Mouse (Mus musculus): ENCODE results near the gene Mylip. TPM values are rescaled to one million over a fixed set of nuclear protein-coding genes. Genes with fewer than 3 reads are reported as not detected.

Mylip gene
- 6.5 and 7.3 TPM in 2 replicates for polyA plus RNA-seq (2015; fragmentation: Nextera tagmentation; extraction: Ambion mirVana)

DNA sequence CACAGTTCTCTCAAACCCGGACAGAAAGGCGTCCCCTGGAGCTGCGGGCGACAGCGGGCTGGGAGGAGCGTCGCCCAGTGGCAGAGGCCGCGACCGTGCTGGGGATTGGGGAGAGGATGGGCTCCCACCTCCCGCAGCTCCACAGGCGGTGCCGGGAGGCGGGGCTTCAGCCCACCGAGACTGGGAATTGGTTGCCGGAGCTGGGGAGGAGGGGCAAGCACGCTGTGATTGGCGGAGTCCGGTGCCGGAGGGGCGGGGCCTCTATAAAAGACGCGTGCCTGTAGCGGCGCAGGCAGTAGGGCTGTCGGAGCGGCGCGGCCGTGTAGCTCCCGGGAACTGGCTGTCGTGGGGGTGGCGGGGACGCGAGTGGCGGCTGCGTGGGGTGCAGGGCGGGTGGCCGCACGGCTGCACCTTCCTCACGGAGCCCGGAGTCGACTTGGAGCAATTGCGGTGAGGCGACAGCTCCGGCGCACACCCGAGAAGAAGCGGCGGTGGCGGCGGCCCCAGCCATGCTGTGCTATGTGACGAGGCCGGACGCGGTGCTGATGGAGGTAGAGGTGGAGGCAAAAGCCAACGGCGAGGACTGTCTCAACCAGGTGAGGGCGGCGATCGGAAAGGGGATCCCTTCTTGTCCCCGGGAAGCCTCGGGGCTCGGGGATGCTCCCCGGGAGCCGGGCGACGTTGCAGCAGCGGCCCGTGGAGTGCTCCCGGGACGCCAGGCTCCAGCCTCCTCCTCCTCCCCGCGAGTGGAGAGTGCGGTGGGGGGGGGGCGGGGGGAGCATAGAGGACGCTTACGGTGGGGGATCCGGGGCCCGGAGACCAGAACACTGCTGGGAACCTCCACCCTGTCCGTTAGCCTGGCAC, at the start of gene Mylip:
Mylip (plus strand) TSS at position 295 of the 864 bp plus-strand sequence.

Other genes starting within 250 kb of the Mylip start
- 66.9 and 71.6 TPM in 2 replicates for gene Gmpr, start 117.7 kb downstream of the Mylip start, polyA plus RNA-seq (2015; fragmentation: Nextera tagmentation; extraction: Ambion mirVana)

Data from neural tube, postnatal 0 days (tissue).